Mouse (Mus musculus) liver, embryonic 14.5 days (tissue): ENCODE results near the gene Nrarp. TPM values are rescaled to one million over a fixed set of nuclear protein-coding genes. Genes with fewer than 3 reads are reported as not detected.
A peak's percentile ranks its signal among the peaks of the same experiment; 100 is the strongest.

ENCODE experiments used
- ATAC-seq: fragments of 200-750 bp; cut with Nextera tagmentation; 2 replicates; pipeline ENCODE4 v1.8.0; 2017; ENCODE audit warnings: moderate number of reproducible peaks, mild to moderate bottlenecking, moderate library complexity; ENCODE audit not compliant: insufficient read depth
- DNase-seq, 3 experiments: peaks; one replicate each; pipeline ENCODE4 v3.0.0-alpha.2; 2012 to 2013; ENCODE audit warnings: low read depth in 3 of 3, low spot score in 3 of 3
- H3K27ac ChIP-seq: fragments of 300-500 bp; sonication (generic); 2 replicates; pipeline ENCODE4 v1.5.1; 2014; ENCODE audit warnings: moderate library complexity, mild to moderate bottlenecking, control low read depth, inconsistent platforms
- H3K27me3 ChIP-seq: fragments of 300-500 bp; sonication (generic); 2 replicates; pipeline ENCODE4 v1.6.1; 2014; ENCODE audit warnings: mild to moderate bottlenecking, low read length, moderate library complexity; ENCODE audit not compliant: control insufficient read depth, insufficient read depth
- H3K36me3 ChIP-seq: fragments of 300-500 bp; sonication (generic); replicated peaks from 2 replicates; pipeline ENCODE4 v1.6.1; 2014; ENCODE audit warnings: low read depth; ENCODE audit not compliant: control insufficient read depth, insufficient read depth
- H3K4me1 ChIP-seq, 2 experiments: fragments of 200-500 bp in 1 of 2; fragments of 300-500 bp in 1 of 2; sonication (generic) in 1 of 2; replicated peaks; 2 replicates each; pipeline ENCODE4 v1.6.1; 2012 to 2014; ENCODE audit warnings: antibody characterized with exemption in 1 of 2, inconsistent platforms in 1 of 2, low read length in 1 of 2; ENCODE audit not compliant: control insufficient read depth in 2 of 2, insufficient read depth in 2 of 2
- H3K4me2 ChIP-seq: fragments of 300-500 bp; sonication (generic); 2 replicates; pipeline ENCODE4 v1.6.1; 2014; ENCODE audit warnings: low read depth, mild to moderate bottlenecking, control low read depth, moderate library complexity
- H3K4me3 ChIP-seq, 2 experiments: fragments of 200-500 bp in 1 of 2; fragments of 300-500 bp in 1 of 2; sonication (generic) in 1 of 2; 2 replicates each; pipeline ENCODE4 v1.5.1; 2012 to 2014; ENCODE audit warnings: low read depth in 2 of 2, low read length in 2 of 2, mild to moderate bottlenecking in 2 of 2, control low read depth in 1 of 2, inconsistent platforms in 1 of 2, moderate library complexity in 1 of 2; ENCODE audit not compliant: insufficient read depth in 1 of 2
- H3K9ac ChIP-seq: fragments of 300-500 bp; sonication (generic); replicated peaks from 2 replicates; pipeline ENCODE4 v1.6.1; 2014; ENCODE audit warnings: mild to moderate bottlenecking, control low read depth, moderate library complexity
- H3K9me3 ChIP-seq: fragments of 300-500 bp; sonication (generic); 2 replicates; pipeline ENCODE4 v1.6.1; 2016; ENCODE audit warnings: low read length, mixed read lengths; ENCODE audit not compliant: control insufficient read depth
- CTCF ChIP-seq: IDR thresholded peaks from 2 replicates; pipeline ENCODE4 v1.5.1; 2016; ENCODE audit warnings: antibody characterized with exemption, low read depth, control low read depth
- EP300 ChIP-seq: IDR thresholded peaks from 2 replicates; pipeline ENCODE4 v1.6.1; 2016; ENCODE audit warnings: antibody characterized with exemption, low read depth
- WGBS: fragments of 180-500 bp; shearing (Covaris S2); extraction: QIAGEN DNeasy Blood & Tissue Kit; methylation state at CpG from one replicate; pipeline ENCODE4 v1.1.7; 2014; ENCODE audit not compliant: insufficient replicate concordance; 5-methylcytosine and 5-hydroxymethylcytosine counted together
- polyA plus RNA-seq, 2 experiments: library from polyadenylated mRNA; depleted of rRNA in 1 of 2; stranded (reverse) in 1 of 2; unstranded in 1 of 2; fragments of >200 nt; fragmentation: Nextera tagmentation in 1 of 2; extraction: Ambion mirVana in 1 of 2; gene quantifications; 2 replicates each; pipeline versions ENCODE4 v1.2.1 to v1.2.3; 2012 to 2014

The Nrarp gene
- polyA plus RNA-seq, 2 experiments, result 1.8 to 3.9 TPM

- Histone ChIP-seq H3K27ac (no peak overlapping the region), H3K4me2 (no peak overlapping the region), H3K9me3 (no peaks in the 10 kb centered on the region), H3K9ac (no peak overlapping the region), H3K27me3 (no peaks in the 10 kb centered on the region), H3K4me1 (no peaks in the 10 kb centered on the region), H3K36me3 (no peaks in the 10 kb centered on the region), H3K4me3 (no peak overlapping the region)
- DNase-seq (no peak), ATAC-seq (peak; percentile 37; the same call in 1 of the 2 replicates)
- WGBS, result 55% methylated on average over 6 of the region's 6 CpGs
- TF ChIP-seq EP300, result no peak
Observed at GRCm38 (mm10) chr2:25145346-25145745, 35.2 kb upstream of the Nrarp start.

DNA sequence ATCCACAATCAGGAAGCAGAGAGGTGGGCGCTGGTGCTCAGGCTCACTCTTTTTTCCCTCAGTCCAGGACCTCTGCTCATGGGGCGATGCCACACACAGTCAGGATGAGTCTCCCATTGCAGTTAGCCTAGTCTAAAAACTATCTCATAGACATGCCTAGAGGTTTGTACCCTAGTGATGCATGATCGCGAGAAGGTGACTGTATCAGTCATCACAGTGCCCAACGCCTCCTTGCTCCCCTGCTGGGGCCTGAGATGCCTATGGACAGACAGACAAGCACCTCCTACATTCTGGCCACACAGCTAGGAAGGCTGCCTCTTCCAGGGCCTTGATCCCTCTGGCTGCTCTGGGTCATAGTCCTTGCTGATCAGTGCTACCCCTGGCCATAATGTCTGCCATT is 33.2 kb upstream of the Nrarp start:
- DNase-seq (no peak), ATAC-seq (no peak)
- Histone ChIP-seq H3K4me2 (no peak overlapping the region), H3K27me3 (no peaks in the 10 kb centered on the region), H3K9me3 (no peaks in the 10 kb centered on the region), H3K4me3 (no peak overlapping the region), H3K36me3 (no peaks in the 10 kb centered on the region), H3K27ac (no peak overlapping the region), H3K4me1 (no peaks in the 10 kb centered on the region), H3K9ac (no peak overlapping the region)
- WGBS, result 75% methylated on average over 5 of the region's 5 CpGs
- TF ChIP-seq EP300 (no peak), CTCF (no peak)

GRCm38 (mm10) chr2:25147892-25148291 is 32.7 kb upstream of the Nrarp start:
- no peaks in the 10 kb centered on the region for H3K9me3 ChIP-seq
- H3K36me3 ChIP-seq, result no peaks in the 10 kb centered on the region
- no peak for TF ChIP-seq CTCF
- no peak for TF ChIP-seq EP300
- no peak overlapping the region for H3K4me3 ChIP-seq
- H3K27ac ChIP-seq, result no peak overlapping the region
- 0 out of 4 replicates have a peak, but pooled peaks cover 0 to 2% of the 10 kb centered on the region in 2 experiments for H3K4me1 ChIP-seq
- H3K27me3 ChIP-seq, result no peaks in the 10 kb centered on the region
- WGBS, result 63% methylated on average over 5 of the region's 5 CpGs
- H3K4me2 ChIP-seq, result no peak overlapping the region
- no peak for DNase-seq
- no peak for ATAC-seq
- H3K9ac ChIP-seq, result no peak overlapping the region

DNA sequence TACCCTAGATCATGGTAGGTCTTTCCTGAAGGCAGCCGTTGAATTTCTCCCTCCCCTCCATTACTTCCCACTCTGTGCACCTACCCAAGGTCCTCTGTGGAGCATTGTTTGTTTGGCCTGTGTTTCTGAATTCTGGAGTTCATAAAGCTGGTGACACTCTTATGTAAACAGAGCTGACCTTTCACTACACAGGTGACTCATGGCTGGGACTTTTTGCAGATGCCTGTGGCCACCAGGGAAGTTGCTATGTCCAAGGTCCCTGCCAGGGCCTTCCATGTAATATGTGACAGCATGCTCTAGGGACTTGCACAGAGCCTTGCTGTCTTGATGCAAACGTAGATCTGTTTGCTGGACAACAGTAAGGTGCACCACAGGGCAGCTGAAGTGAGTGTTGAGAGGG is 30.9 kb upstream of the Nrarp start:
- ATAC-seq, result no peak
- Histone ChIP-seq H3K9me3 (no peaks in the 10 kb centered on the region), H3K27ac (no peak overlapping the region), H3K36me3 (no peaks in the 10 kb centered on the region), H3K4me2 (no peak overlapping the region), H3K4me3 (no peak overlapping the region), H3K9ac (no peak overlapping the region), H3K27me3 (no peaks in the 10 kb centered on the region), H3K4me1 (0 out of 4 replicates have a peak, but pooled peaks cover 0 to 2% of the 10 kb centered on the region in 2 experiments)
- no peak for DNase-seq
- TF ChIP-seq EP300 (no peak), CTCF (no peak)
- WGBS, result 53% methylated on average over 2 of the region's 2 CpGs

GRCm38 (mm10) chr2:25151280-25151956 is 29.1 kb upstream of the Nrarp start:
- Histone ChIP-seq H3K27ac (no peak overlapping the region), H3K4me1 (0 out of 4 replicates have a peak, but pooled peaks cover 0 to 2% of the 10 kb centered on the region in 2 experiments), H3K4me2 (no peak overlapping the region), H3K36me3 (no peaks in the 10 kb centered on the region), H3K4me3 (no peak overlapping the region), H3K9me3 (no peaks in the 10 kb centered on the region), H3K27me3 (no peaks in the 10 kb centered on the region), H3K9ac (no peak overlapping the region)
- DNase-seq, result no peak
- 63% methylated on average over 4 of the region's 4 CpGs for WGBS
- TF ChIP-seq EP300, result no peak
- no peak for TF ChIP-seq CTCF
- no peak for ATAC-seq
